Mouse (Mus musculus) forebrain, embryonic 15.5 days (tissue): Measurements from ENCODE around the gene Dusp1. TPM values are rescaled to one million over a fixed set of nuclear protein-coding genes. Genes with fewer than 3 reads are reported as not detected.

Source experiments
- ATAC-seq: fragments of 200-750 bp; cut with Nextera tagmentation; replicated peaks from 2 replicates; pipeline ENCODE4 v1.8.0; 2017; ENCODE audit warnings: mild to moderate bottlenecking, moderate TSS enrichment, moderate library complexity
- H3K27ac ChIP-seq: fragments of 300-500 bp; sonication (generic); replicated peaks from 2 replicates; pipeline ENCODE4 v1.5.1; 2015; ENCODE audit warnings: mild to moderate bottlenecking, inconsistent platforms
- H3K27me3 ChIP-seq: fragments of 300-500 bp; sonication (generic); 2 replicates; pipeline ENCODE4 v1.6.1; 2015; ENCODE audit warnings: inconsistent platforms
- H3K36me3 ChIP-seq: fragments of 300-500 bp; sonication (generic); 2 replicates; pipeline ENCODE4 v1.6.1; 2015; ENCODE audit warnings: mild to moderate bottlenecking, inconsistent platforms
- H3K4me1 ChIP-seq: fragments of 300-500 bp; sonication (generic); 2 replicates; pipeline ENCODE4 v1.6.1; 2015; ENCODE audit warnings: inconsistent platforms
- H3K4me2 ChIP-seq: fragments of 300-500 bp; sonication (generic); replicated peaks from 2 replicates; pipeline ENCODE4 v1.6.1; 2015; ENCODE audit warnings: mild to moderate bottlenecking, inconsistent platforms
- H3K4me3 ChIP-seq: fragments of 300-500 bp; sonication (generic); 2 replicates; pipeline ENCODE4 v1.5.1; 2015; ENCODE audit warnings: mild to moderate bottlenecking, inconsistent platforms
- H3K9ac ChIP-seq: fragments of 300-500 bp; sonication (generic); replicated peaks from 2 replicates; pipeline ENCODE4 v1.6.1; 2015; ENCODE audit warnings: mild to moderate bottlenecking, inconsistent platforms
- H3K9me3 ChIP-seq: fragments of 300-500 bp; sonication (generic); 2 replicates; pipeline ENCODE4 v1.6.1; 2016; ENCODE audit warnings: inconsistent platforms
- WGBS: fragments of 180-500 bp; shearing (Covaris S2); methylation state at CpG from one replicate; pipeline ENCODE4 v1.1.7; 2015; ENCODE audit warnings: mixed read lengths; 5-methylcytosine and 5-hydroxymethylcytosine counted together
- polyA plus RNA-seq: library from polyadenylated mRNA; unstranded; fragments of >200 nt; fragmentation: Nextera tagmentation; extraction: Ambion mirVana; gene quantifications from 2 replicates; pipeline ENCODE4 v1.2.1, GENCODE M21; 2015

Gene Dusp1
- polyA plus RNA-seq, 1 experiment from 2014 or later: 46.3 TPM

GRCm38 (mm10) chr17:26488711-26489403 lies 73.1 kb downstream of the Dusp1 start:
- WGBS: 88% methylated on average over 8 of the region's 8 CpGs
- ATAC-seq: no peak
- Histone ChIP-seq H3K4me2 (no peak overlapping the region), H3K36me3 (no peaks in the 10 kb centered on the region), H3K27ac (no peak overlapping the region), H3K9ac (no peak overlapping the region), H3K9me3 (no peaks in the 10 kb centered on the region), H3K27me3 (no peaks in the 10 kb centered on the region), H3K4me3 (no peak overlapping the region), H3K4me1 (no peaks in the 10 kb centered on the region)

GRCm38 (mm10) chr17:26487917-26488316 lies 74.0 kb downstream of the Dusp1 start:
- no peaks in the 10 kb centered on the region for H3K4me1 ChIP-seq
- no peak overlapping the region for H3K9ac ChIP-seq
- ATAC-seq: no peak
- H3K4me3 ChIP-seq: no peak overlapping the region
- H3K36me3 ChIP-seq: no peaks in the 10 kb centered on the region
- no peak overlapping the region for H3K4me2 ChIP-seq
- no peak overlapping the region for H3K27ac ChIP-seq
- no peaks in the 10 kb centered on the region for H3K9me3 ChIP-seq
- no peaks in the 10 kb centered on the region for H3K27me3 ChIP-seq
- WGBS: 96% methylated on average over 4 of the region's 4 CpGs

DNA sequence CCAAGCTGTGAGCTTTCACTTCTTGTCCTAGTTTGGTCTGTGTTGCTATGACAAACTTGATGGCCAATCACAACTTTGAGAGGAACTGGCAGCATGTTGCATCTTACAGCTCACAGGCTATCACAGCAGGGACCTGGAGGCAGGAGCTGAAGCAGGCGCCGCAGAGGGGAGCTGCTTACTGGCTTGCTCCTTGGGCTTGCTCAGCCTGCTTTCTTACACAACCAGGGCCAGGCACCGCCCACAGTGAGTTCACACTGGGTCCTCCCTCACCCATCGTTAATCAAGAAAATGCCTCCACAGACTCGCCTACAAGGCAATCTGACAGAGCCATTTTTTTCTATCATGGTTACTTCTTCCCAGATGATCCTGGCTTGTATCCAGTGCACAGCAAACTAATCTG lies 74.7 kb downstream of the Dusp1 start:
- Histone ChIP-seq H3K27me3 (no peaks in the 10 kb centered on the region), H3K9me3 (no peaks in the 10 kb centered on the region), H3K9ac (no peak overlapping the region), H3K4me3 (no peak overlapping the region), H3K4me1 (no peaks in the 10 kb centered on the region), H3K4me2 (no peak overlapping the region), H3K36me3 (no peaks in the 10 kb centered on the region), H3K27ac (no peak overlapping the region)
- 63% methylated on average over 5 of the region's 5 CpGs for WGBS
- ATAC-seq: no peak

GRCm38 (mm10) chr17:26484626-26485421 lies 77.1 kb downstream of the Dusp1 start:
- Histone ChIP-seq H3K27me3 (no peaks in the 10 kb centered on the region), H3K9me3 (no peaks in the 10 kb centered on the region), H3K4me2 (no peak overlapping the region), H3K36me3 (no peaks in the 10 kb centered on the region), H3K9ac (no peak overlapping the region), H3K4me3 (no peak overlapping the region), H3K27ac (no peak overlapping the region), H3K4me1 (no peaks in the 10 kb centered on the region)
- WGBS: 87% methylated on average over 14 of the region's 14 CpGs
- no peak for ATAC-seq

DNA sequence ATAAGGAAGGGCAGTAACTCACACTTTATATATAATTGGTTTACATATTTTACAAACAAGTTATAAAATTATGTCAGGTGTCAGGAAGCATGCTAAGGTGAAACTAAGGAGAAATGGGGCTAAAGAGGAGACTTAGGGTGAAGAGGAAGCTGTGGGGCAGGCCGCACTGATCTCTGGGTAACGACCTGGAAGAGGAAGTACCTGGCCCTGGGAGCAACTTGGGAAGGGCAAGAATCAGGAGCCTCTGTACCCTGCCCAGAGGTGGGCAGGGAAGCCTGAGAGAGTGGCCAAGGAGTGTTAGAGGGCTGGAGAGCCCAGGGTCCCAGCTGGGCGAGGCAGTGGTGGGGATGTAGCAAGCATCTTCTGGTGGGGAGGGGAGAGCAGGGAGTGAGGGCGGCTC lies 81.0 kb downstream of the Dusp1 start:
- WGBS: 76% methylated on average over 4 of the region's 4 CpGs
- no peak for ATAC-seq

DNA sequence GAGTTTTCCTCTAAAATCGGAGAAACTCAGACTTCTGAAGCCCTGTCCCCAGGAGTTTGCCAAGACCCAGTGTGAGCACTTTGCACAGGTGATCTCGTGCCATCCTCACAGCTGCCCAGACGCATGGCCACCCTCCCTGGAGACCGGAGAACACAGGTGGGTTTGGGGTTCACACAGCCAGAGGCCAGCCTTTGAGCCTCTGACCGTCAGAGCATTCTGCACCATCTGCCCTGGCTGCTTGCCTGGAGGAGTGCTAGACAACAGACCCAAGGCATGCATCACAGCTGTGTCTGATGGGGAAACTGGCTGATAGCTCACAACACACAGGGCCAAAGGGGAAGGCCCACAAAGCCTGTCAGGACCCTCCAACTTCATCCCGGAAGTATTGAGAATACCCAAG lies 82.3 kb downstream of the Dusp1 start:
- 71% methylated on average over 6 of the region's 6 CpGs for whole genome bisulfite sequencing

More for the DNA sequence above, 81.0 kb downstream of the Dusp1 start:
- H3K27me3 ChIP-seq: no peaks in the 10 kb centered on the region
- no peaks in the 10 kb centered on the region for H3K4me1 ChIP-seq
- no peaks in the 10 kb centered on the region for H3K9me3 ChIP-seq
- H3K27ac ChIP-seq: no peak overlapping the region
- H3K9ac ChIP-seq: no peak overlapping the region
- H3K36me3 ChIP-seq: no peaks in the 10 kb centered on the region
- H3K4me3 ChIP-seq: no peak overlapping the region
- H3K4me2 ChIP-seq: no peak overlapping the region

GRCm38 (mm10) chr17:26478672-26479071 lies 83.3 kb downstream of the Dusp1 start:
- ATAC-seq: no peak
- Histone ChIP-seq H3K36me3 (no peaks in the 10 kb centered on the region), H3K9ac (no peak overlapping the region), H3K27me3 (no peaks in the 10 kb centered on the region), H3K9me3 (no peaks in the 10 kb centered on the region), H3K4me2 (no peak overlapping the region), H3K4me1 (no peaks in the 10 kb centered on the region), H3K4me3 (no peak overlapping the region), H3K27ac (no peak overlapping the region)
- 78% methylated on average over 4 of the region's 4 CpGs for WGBS

More for the DNA sequence above, 82.3 kb downstream of the Dusp1 start:
- no peak overlapping the region for H3K9ac ChIP-seq
- H3K4me3 ChIP-seq: no peak overlapping the region
- no peaks in the 10 kb centered on the region for H3K27me3 ChIP-seq
- H3K27ac ChIP-seq: no peak overlapping the region
- no peaks in the 10 kb centered on the region for H3K36me3 ChIP-seq
- H3K4me1 ChIP-seq: no peaks in the 10 kb centered on the region
- H3K4me2 ChIP-seq: no peak overlapping the region
- no peak for ATAC-seq
- H3K9me3 ChIP-seq: no peaks in the 10 kb centered on the region

GRCm38 (mm10) chr17:26476871-26477270 lies 85.1 kb downstream of the Dusp1 start:
- H3K4me1 ChIP-seq: no peaks in the 10 kb centered on the region
- no peak overlapping the region for H3K9ac ChIP-seq
- H3K4me3 ChIP-seq: no peak overlapping the region
- H3K9me3 ChIP-seq: no peaks in the 10 kb centered on the region
- no peak for ATAC-seq
- no peaks in the 10 kb centered on the region for H3K36me3 ChIP-seq
- H3K27ac ChIP-seq: no peak overlapping the region
- no peaks in the 10 kb centered on the region for H3K27me3 ChIP-seq
- H3K4me2 ChIP-seq: no peak overlapping the region
- 71% methylated on average over 6 of the region's 6 CpGs for WGBS

GRCm38 (mm10) chr17:26468102-26468894 lies 93.6 kb downstream of the Dusp1 start:
- no peak overlapping the region for H3K9ac ChIP-seq
- H3K9me3 ChIP-seq: no peaks in the 10 kb centered on the region
- no peak overlapping the region for H3K27ac ChIP-seq
- ATAC-seq: no peak
- H3K4me2 ChIP-seq: no peak overlapping the region
- peaks cover 4% of the 10 kb centered on the region; the same call in 1 of the 2 replicates for H3K4me1 ChIP-seq
- H3K27me3 ChIP-seq: no peaks in the 10 kb centered on the region
- no peak overlapping the region for H3K4me3 ChIP-seq
- H3K36me3 ChIP-seq: no peaks in the 10 kb centered on the region
- 86% methylated on average over 13 of the region's 13 CpGs for WGBS

DNA sequence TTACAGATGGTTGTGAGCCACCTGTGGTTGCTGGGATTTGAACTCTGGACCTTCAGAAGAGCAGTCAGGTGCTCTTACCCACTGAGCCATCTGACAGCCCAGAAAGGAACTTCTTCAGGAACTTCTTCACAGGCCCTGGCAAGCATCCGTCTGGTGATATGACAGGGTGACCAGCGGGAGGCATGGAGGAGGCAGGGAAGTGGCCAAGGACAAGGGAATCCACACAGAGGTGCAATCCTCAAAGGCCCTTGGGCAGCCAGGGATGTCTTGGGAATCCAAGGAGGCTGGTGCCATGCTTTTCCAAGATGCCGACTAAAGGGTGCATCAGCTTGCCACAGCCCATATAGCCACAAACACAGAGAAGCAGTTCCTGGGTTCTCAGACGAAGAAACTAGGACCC lies 94.3 kb downstream of the Dusp1 start:
- Histone ChIP-seq H3K4me2 (no peak overlapping the region), H3K27me3 (no peaks in the 10 kb centered on the region), H3K9me3 (no peaks in the 10 kb centered on the region), H3K36me3 (no peaks in the 10 kb centered on the region), H3K27ac (no peak overlapping the region), H3K9ac (no peak overlapping the region), H3K4me1 (peaks cover 4% of the 10 kb centered on the region; the same call in 1 of the 2 replicates), H3K4me3 (no peak overlapping the region)
- no peak for ATAC-seq
- 78% methylated on average over 4 of the region's 4 CpGs for WGBS

DNA sequence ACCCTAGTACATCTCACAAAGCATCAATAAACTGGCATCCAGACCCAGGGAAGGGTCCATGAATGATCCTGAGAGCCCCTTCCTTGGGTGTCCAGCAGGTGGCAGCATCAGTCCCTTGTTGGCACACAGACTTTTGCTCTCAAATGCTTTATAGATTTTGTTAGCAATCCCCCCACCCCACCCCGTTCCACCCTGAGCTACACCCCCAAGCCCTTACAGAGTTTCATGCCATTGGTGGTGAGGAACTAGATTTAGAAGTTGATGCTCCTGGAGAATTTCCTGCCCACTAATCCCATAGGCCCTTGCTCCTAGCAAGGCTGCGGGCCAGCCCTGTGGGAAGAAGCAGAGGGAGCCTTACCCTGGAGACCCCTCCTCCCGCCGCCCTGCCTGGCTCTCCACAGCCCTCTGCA lies 95.2 kb downstream of the Dusp1 start:
- peaks cover 4% of the 10 kb centered on the region; the same call in 1 of the 2 replicates for H3K4me1 ChIP-seq
- H3K4me2 ChIP-seq: peak overlapping the region; percentile 18
- H3K4me3 ChIP-seq: no peak overlapping the region
- no peak overlapping the region for H3K9ac ChIP-seq
- ATAC-seq: peak; percentile 76
- H3K9me3 ChIP-seq: no peaks in the 10 kb centered on the region
- H3K27me3 ChIP-seq: no peaks in the 10 kb centered on the region
- 5% methylated on average over 4 of the region's 4 CpGs for WGBS
- H3K36me3 ChIP-seq: no peaks in the 10 kb centered on the region
- no peak overlapping the region for H3K27ac ChIP-seq

GRCm38 (mm10) chr17:26464972-26465371 lies 97.0 kb downstream of the Dusp1 start:
- Histone ChIP-seq H3K4me3 (no peak overlapping the region), H3K9me3 (no peaks in the 10 kb centered on the region), H3K4me2 (no peak overlapping the region), H3K4me1 (peaks cover 4% of the 10 kb centered on the region; the same call in 1 of the 2 replicates), H3K36me3 (no peaks in the 10 kb centered on the region), H3K27ac (no peak overlapping the region), H3K9ac (no peak overlapping the region), H3K27me3 (no peaks in the 10 kb centered on the region)
- ATAC-seq: no peak
- WGBS: 77% methylated on average over 7 of the region's 7 CpGs
